Mouse (Mus musculus): ENCODE data around the gene Hs1bp3. TPM values are rescaled to one million over a fixed set of nuclear protein-coding genes. Genes with fewer than 3 reads are reported as not detected.

Hs1bp3 gene
- polyA plus RNA-seq, 1 experiment from 2014 or later, result 16.5 TPM

DNA sequence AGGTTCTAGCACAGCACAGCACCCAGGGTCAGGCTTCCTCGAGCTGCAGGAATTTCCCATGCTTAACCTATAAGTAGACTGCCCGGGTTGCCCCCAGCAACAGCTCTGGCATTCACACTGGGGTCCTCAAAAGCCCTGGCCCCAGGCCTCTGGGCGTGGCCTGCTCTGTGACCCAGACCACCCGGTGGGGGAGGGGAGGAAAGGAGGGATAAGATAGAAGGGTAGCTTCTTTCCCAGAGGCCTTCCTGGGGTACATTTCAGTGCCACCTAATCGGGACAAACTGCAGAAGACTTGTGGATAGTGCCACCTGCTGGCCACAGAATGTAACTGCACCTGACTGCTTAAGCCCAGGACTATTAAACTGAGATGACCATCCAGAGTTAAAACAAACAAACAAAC lies 6.8 kb upstream of the Hs1bp3 start:
- H3K27ac ChIP-seq, result no peak overlapping the region
- no peaks in the 10 kb centered on the region for H3K9me3 ChIP-seq (replicated peaks)
- 6% methylated on average over 5 of the region's 5 CpGs for WGBS
- no peak overlapping the region for H3K4me3 ChIP-seq (replicated peaks)
- peaks cover 31% of the 10 kb centered on the region for H3K4me1 ChIP-seq
- no peak overlapping the region for H3K4me2 ChIP-seq
- ATAC-seq (replicated peaks; ENCODE audit: low FRiP score), result peak; percentile 50
- H3K9ac ChIP-seq, result no peak overlapping the region
- H3K36me3 ChIP-seq, result no peaks in the 10 kb centered on the region
- H3K27me3 ChIP-seq, result peaks cover 64% of the 10 kb centered on the region

DNA sequence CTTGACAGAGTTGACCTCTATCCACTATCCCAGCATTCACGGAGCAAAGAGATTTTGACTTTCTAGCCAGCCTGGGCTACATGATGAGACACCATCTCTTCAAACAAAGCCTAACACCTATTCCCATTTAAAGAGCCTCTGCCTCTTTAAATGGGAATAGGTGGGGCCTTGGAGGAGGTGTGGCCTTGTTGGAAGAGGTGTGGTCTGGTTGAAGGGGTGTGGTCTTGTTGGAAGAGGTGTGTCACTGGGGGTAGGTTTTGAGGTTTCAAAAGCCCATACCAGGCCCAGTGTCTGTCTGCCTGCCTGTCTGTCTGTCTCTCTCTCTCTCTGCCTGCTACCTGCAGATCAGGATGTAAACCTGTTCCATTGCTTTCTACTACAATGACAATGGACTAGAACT lies 6.3 kb upstream of the Hs1bp3 start:
- Histone ChIP-seq H3K9ac (no peak overlapping the region), H3K36me3 (no peaks in the 10 kb centered on the region), H3K4me1 (peaks cover 27% of the 10 kb centered on the region), H3K4me2 (no peak overlapping the region), H3K4me3 (replicated peaks) (no peak overlapping the region), H3K9me3 (replicated peaks) (no peaks in the 10 kb centered on the region), H3K27me3 (peaks cover 63% of the 10 kb centered on the region), H3K27ac (no peak overlapping the region)
- ATAC-seq (replicated peaks; ENCODE audit: low FRiP score), result no peak
- WGBS, result 54% methylated on average over 1 of the region's 1 CpGs

DNA sequence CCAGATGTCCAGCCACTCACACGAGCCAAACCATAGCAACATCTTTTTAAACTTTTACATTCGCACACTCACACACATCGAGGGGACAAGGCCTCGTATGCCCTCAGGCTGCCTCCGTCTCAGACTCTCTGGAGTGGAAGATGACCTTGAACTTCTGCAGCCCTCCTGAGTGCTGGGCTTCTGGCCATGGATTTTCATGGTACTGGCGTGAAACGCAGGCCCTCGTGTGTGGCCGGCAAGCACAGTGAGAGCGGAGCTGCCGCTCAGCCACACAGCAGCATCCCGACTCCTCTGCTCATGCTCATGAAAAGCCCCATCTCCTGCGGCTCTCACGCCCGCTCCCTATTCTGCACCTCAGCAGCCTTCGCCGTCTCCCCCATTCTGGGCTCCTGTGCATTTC lies 2.2 kb upstream of the Hs1bp3 start:
- 36% methylated on average over 17 of the region's 17 CpGs for WGBS
- peak overlapping the region; percentile 38; the same call in 1 of the 2 replicates for H3K4me2 ChIP-seq

DNA sequence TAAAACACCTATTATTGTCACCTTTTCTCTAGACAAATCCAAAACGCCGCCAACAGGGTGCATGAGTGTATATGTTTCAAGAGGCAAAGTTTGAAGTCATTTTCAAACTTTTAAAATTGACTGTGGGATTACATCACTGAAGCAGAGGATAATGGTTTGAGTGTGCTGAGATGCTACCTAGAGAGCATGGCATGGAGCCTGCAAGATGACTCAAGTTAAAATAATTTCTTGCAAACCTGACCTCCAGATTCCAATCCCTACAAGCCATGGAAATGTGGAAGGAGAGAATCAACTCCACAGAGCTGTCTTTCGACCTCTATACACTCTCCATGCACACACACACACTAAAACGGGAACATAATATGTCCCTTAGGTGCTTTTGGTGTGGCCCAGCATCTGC lies 966 bp upstream of the Hs1bp3 start:
- no peak overlapping the region for H3K4me3 ChIP-seq (replicated peaks)
- peaks cover 29% of the 10 kb centered on the region for H3K4me1 ChIP-seq
- no peak for ATAC-seq (replicated peaks; ENCODE audit: low FRiP score)
- 0 out of 2 replicates have a peak, but pooled peaks cover under 1% of the 10 kb centered on the region for H3K36me3 ChIP-seq
- peaks cover 29% of the 10 kb centered on the region for H3K27me3 ChIP-seq
- H3K9ac ChIP-seq, result no peak overlapping the region
- no peak overlapping the region for H3K27ac ChIP-seq
- WGBS, result 90% methylated on average over 4 of the region's 4 CpGs
- H3K4me2 ChIP-seq, result no peak overlapping the region
- H3K9me3 ChIP-seq (replicated peaks), result no peaks in the 10 kb centered on the region

More for the DNA sequence above, 2.2 kb upstream of the Hs1bp3 start:
- no peaks in the 10 kb centered on the region for H3K9me3 ChIP-seq (replicated peaks)
- peaks cover 32% of the 10 kb centered on the region for H3K4me1 ChIP-seq
- H3K4me3 ChIP-seq (replicated peaks), result no peak overlapping the region
- H3K36me3 ChIP-seq, result no peaks in the 10 kb centered on the region
- ATAC-seq (replicated peaks; ENCODE audit: low FRiP score), result no peak
- H3K9ac ChIP-seq, result no peak overlapping the region
- peaks cover 34% of the 10 kb centered on the region for H3K27me3 ChIP-seq
- H3K27ac ChIP-seq, result no peak overlapping the region

DNA sequence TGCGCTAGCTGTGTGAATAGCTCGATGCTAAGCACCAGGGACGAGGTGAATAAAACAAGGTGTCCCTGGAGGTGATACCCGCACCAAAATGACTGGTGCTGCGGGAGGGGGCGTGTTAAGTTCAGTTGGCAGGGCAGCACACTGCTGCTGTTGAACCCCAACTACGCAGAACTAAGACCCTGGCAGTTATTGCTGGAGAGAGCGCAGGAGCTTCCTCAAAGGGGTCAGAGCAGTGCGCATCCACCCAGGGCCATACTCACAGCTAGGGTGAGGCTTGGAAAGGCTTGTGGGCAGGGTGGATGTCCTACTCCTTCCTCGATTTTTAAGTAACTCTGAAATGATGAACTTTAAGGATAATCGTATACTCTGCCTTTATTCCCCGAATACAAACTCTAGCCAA lies 541 bp downstream of the Hs1bp3 start:
- H3K27me3 ChIP-seq, result peaks cover 29% of the 10 kb centered on the region

DNA sequence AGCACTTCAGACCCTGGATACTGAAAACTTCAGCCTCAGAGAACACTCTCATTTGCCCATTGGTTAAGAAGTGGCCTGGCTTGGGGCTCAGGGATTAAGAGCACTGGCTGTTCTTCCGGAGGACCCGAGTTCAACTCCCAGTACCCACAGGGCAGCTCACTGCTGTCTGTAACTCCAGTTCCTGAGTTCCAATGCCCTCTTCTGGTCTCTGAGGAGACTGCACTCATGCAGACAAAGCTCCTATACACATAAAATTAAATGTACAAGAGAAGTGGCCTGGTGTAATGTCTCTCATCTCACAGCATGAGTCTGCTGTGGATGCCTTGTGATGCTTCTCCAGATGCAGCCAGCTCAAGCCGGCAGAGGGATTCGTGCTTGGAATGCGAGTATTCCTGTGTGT lies 3.3 kb downstream of the Hs1bp3 start:
- ATAC-seq (replicated peaks; ENCODE audit: low FRiP score), result no peak
- H3K4me2 ChIP-seq, result no peak overlapping the region
- H3K4me1 ChIP-seq, result peaks cover 19% of the 10 kb centered on the region
- peaks cover 14% of the 10 kb centered on the region for H3K27me3 ChIP-seq
- H3K4me3 ChIP-seq (replicated peaks), result no peak overlapping the region
- peaks cover 27% of the 10 kb centered on the region for H3K36me3 ChIP-seq
- H3K9ac ChIP-seq, result no peak overlapping the region
- H3K9me3 ChIP-seq (replicated peaks), result no peaks in the 10 kb centered on the region
- H3K27ac ChIP-seq, result no peak overlapping the region
- WGBS, result 93% methylated on average over 5 of the region's 5 CpGs

More for the DNA sequence above, 541 bp downstream of the Hs1bp3 start:
- ATAC-seq (replicated peaks; ENCODE audit: low FRiP score), result peak; percentile 20
- Histone ChIP-seq H3K9ac (peak overlapping the region; percentile 71), H3K9me3 (replicated peaks) (no peaks in the 10 kb centered on the region), H3K4me1 (peaks cover 29% of the 10 kb centered on the region), H3K4me3 (replicated peaks) (peak overlapping the region; percentile 66), H3K4me2 (peak overlapping the region; percentile 75), H3K36me3 (peaks cover 15% of the 10 kb centered on the region; the same call in 1 of the 2 replicates), H3K27ac (no peak overlapping the region)
- WGBS, result 20% methylated on average over 12 of the region's 12 CpGs

DNA sequence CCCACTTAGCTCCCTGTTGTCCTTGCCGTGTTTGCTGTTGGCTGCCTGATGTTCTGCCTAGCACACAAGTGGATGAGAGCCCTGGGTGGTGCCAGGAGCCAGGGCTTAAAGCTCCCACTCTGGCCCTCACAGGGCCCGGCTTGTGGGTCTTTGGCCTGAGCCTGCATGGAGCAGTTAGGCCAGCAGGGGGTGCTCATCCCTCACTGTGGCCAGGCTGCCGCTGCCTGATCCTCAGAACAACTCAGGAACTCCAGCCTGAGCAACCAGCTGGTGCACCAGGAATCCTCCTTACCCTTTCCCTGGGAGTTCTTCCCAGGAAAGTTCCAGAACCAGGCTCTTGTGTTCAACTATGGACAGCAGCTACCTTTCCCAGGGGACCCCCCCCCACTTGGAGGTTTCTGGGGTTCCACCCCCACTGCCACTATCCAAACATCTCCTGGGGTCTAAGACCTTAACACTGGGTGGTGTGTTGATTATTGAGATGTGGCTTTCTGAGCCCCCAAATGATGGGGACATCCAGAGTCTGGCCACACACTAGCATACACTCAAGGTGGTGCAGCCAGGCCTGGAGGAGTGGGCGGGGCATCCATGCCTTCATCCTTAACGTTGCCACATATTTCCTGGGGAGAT lies 7.0 kb downstream of the Hs1bp3 start:
- 43% methylated on average over 5 of the region's 5 CpGs for WGBS
- ATAC-seq (replicated peaks; ENCODE audit: low FRiP score), result 0 out of 2 replicates have a peak, but pooled peaks have one; percentile 12

DNA sequence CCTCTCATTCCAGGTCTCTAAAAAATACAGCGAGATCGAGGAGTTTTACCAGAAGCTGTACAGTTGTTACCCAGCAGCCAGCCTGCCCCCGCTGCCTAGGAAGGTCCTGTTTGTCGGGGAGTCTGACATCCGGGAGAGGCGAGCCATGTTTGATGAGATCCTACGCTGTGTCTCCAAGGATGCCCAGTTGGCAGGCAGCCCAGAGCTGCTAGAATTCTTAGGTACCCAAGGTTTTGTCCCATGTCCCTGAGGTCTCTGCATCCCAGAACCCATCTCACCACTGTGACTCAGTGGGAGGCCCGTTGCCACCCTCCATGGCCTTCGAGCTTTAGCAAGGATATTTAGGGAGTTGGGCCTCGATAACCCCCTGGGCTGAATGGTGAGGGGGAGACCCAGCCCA lies 8.3 kb downstream of the Hs1bp3 start:
- no peak overlapping the region for H3K4me3 ChIP-seq (replicated peaks)
- no peaks in the 10 kb centered on the region for H3K27me3 ChIP-seq
- H3K4me2 ChIP-seq, result no peak overlapping the region
- H3K4me1 ChIP-seq, result 0 out of 2 replicates have a peak, but pooled peaks cover 6% of the 10 kb centered on the region
- no peak for ATAC-seq (replicated peaks; ENCODE audit: low FRiP score)
- H3K27ac ChIP-seq, result no peak overlapping the region
- no peaks in the 10 kb centered on the region for H3K9me3 ChIP-seq (replicated peaks)
- H3K36me3 ChIP-seq, result peaks cover 51% of the 10 kb centered on the region
- 85% methylated on average over 10 of the region's 10 CpGs for WGBS
- H3K9ac ChIP-seq, result no peak overlapping the region

More for the DNA sequence above, 7.0 kb downstream of the Hs1bp3 start:
- Histone ChIP-seq H3K4me2 (no peak overlapping the region), H3K27me3 (no peaks in the 10 kb centered on the region), H3K27ac (no peak overlapping the region), H3K4me3 (replicated peaks) (no peak overlapping the region), H3K4me1 (0 out of 2 replicates have a peak, but pooled peaks cover 4% of the 10 kb centered on the region), H3K9ac (no peak overlapping the region), H3K36me3 (peaks cover 40% of the 10 kb centered on the region), H3K9me3 (replicated peaks) (no peaks in the 10 kb centered on the region)

DNA sequence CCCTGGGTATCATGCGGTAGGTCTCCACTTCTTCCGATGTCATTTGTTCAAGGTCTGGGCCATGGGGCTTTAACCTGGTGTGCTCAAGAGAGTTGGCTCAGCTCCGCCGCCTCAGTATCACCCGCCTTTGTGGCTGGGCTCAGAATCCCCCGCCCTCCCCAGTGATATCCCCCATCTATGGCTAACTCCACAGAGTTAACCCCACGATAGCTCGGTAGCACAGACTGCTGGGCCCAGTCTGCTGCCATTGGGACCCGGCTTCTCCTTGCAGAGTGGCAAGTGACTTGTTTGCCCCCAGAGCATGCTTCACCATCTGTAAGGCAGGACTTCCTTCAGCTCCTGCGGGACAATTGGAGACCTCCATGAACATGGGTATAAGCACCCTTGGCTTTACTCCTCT lies 10.9 kb downstream of the Hs1bp3 start:
- Histone ChIP-seq H3K36me3 (peaks cover 37% of the 10 kb centered on the region), H3K9ac (no peak overlapping the region), H3K9me3 (replicated peaks) (no peaks in the 10 kb centered on the region), H3K4me1 (0 out of 2 replicates have a peak, but pooled peaks cover 9% of the 10 kb centered on the region), H3K27ac (no peak overlapping the region), H3K27me3 (no peaks in the 10 kb centered on the region), H3K4me3 (replicated peaks) (no peak overlapping the region), H3K4me2 (no peak overlapping the region)
- WGBS, result 87% methylated on average over 10 of the region's 10 CpGs
- ATAC-seq (replicated peaks; ENCODE audit: low FRiP score), result no peak

DNA sequence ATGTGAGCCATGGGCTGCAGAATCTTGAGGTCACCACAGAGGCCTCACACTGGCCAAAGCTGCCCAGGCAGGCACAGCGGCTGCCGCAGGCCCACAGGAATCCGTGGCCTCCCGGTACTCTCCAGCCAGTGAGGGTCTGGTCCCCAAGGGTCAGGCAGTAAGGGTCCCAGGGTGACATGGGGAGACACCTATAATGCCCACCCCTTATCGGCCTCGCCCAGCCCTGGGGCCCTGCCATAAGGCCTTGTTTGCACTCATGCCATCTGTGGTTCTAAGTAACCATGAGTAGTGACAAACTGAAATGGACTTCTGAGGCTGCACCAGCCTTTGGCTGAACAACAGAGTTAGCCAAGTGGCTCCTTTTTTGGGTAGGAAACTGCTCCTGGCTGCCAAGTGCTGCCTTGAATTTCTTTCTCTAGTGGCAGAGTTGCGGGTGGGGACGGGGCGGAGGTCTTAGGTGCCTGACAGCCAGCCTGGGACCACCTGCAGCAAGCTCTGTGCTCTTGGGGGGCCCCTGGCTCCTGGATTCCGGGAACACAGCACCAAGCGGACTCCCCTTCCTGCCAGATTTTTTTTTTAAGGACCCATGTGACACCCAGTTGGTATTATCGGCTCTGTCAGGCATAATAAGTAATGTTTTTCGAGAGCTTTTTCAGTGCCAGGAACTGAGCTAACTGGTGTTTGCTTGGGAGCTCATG lies 12.2 kb downstream of the Hs1bp3 start:
- 85% methylated on average over 13 of the region's 13 CpGs for WGBS
- ATAC-seq (replicated peaks; ENCODE audit: low FRiP score), result no peak
- H3K9me3 ChIP-seq (replicated peaks), result no peaks in the 10 kb centered on the region
- H3K27ac ChIP-seq, result no peak overlapping the region
- no peak overlapping the region for H3K9ac ChIP-seq
- peaks cover 7% of the 10 kb centered on the region; the same call in 1 of the 2 replicates for H3K4me1 ChIP-seq
- no peaks in the 10 kb centered on the region for H3K27me3 ChIP-seq
- peaks cover 44% of the 10 kb centered on the region for H3K36me3 ChIP-seq
- no peak overlapping the region for H3K4me2 ChIP-seq
- H3K4me3 ChIP-seq (replicated peaks), result no peak overlapping the region

DNA sequence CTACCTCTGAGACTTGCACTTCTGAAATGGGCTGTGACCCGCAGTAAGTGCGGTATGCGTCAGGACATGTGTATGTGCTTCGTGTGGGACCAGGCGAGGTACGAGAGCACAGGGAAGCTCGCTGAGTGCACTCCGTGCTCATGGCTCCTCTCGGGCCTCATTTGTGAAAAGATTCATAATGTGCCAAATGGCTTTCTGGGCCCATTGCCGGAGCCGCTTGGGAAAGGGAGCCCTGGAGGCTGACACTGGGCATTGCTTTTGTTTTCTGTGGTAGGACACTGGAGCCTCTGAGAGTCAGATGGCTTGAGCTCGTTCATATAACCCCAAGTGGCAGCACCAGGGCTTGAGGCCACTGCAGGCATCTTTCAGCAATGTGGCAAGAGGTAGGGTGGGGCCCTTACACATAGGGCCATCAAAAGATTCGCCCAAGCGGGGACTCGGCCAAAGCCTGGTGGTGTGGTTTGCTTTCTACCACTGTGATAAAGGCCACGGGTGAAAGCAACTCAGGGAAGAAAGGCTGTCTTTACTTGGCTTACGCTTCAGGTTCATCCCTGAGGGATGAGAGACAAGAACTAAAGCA lies 12.8 kb downstream of the Hs1bp3 start:
- no peak overlapping the region for H3K4me2 ChIP-seq
- H3K27me3 ChIP-seq, result no peaks in the 10 kb centered on the region
- peaks cover 39% of the 10 kb centered on the region for H3K36me3 ChIP-seq
- no peak overlapping the region for H3K27ac ChIP-seq
- WGBS, result 93% methylated on average over 17 of the region's 17 CpGs
- ATAC-seq (replicated peaks; ENCODE audit: low FRiP score), result no peak
- no peak overlapping the region for H3K4me3 ChIP-seq (replicated peaks)
- no peaks in the 10 kb centered on the region for H3K9me3 ChIP-seq (replicated peaks)
- no peak overlapping the region for H3K9ac ChIP-seq
- peaks cover 11% of the 10 kb centered on the region for H3K4me1 ChIP-seq

Data from kidney, embryonic 15.5 days (tissue).